ENCODE assay signal across 10 mouse cellular contexts in the genomic region with DNA sequence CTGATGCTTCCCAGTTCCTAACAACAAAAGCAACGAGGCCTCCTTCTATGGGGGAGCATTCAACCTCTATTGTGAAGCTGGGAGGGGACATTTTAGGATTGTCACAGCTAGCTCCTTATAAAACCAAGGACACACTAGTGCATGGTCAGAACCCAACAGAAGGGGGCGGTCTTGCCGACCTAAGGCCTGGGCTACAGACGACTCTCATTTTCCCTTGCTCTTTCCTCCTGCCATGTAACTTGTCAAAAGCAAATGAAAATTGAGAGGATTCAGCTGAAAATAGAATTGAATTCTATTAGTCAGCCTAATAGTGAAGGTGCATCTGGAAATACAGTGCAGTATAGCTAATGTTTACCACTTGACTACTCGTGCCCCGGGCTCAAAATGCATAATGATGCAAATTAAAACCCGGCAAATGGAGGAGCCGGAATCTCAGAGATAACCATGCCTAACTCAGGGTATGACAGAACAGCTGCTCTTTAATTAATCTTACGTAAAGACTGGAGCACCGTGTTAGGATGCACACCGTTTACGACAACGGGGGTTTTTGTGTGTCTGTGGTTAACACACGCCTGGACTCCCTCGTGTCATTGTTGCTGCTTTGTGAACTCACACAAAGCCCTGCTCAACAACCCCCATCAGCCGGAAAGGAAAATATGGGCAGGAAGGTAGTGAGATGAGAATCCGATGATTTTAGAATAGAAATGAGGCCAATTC.
A peak's percentile ranks its signal among the peaks of the same experiment; 100 is the strongest.
DNase-seq lines count a peak whose midpoint lies in the region; ATAC-seq and TF ChIP-seq lines count a peak whose summit lies in the region.
"Had no signal": no experiment of that assay in that cellular context is flagged by ENCODE, and none has a peak within 500 bp of the region (broad histone marks: within the 10 kb centered on the region; RNA-seq: fewer than 3 reads in every experiment).

No protein-coding gene starts in this region.

- peak; percentile 76 for ATAC-seq in neural tube, embryonic 12.5 days (ENCODE audit: low FRiP score, low read depth)
- ATAC-seq: intestine, embryonic 16.5 days had no signal

- no peak overlapping the region for H3K9ac ChIP-seq in neural tube, embryonic 12.5 days
- H3K9ac ChIP-seq: limb, embryonic 15.5 days had no signal

- TF ChIP-seq POLR2A in cortical plate, adult 2 months (IDR thresholded peaks at IDR 0.05; ENCODE audit: extremely low read depth, insufficient read depth, low read length): no peak

- H3K4me1 ChIP-seq in cortical plate, adult 2 months (ENCODE audit: control insufficient read depth, insufficient read depth, low read length): peaks cover 4% of the 10 kb centered on the region; the same call in 1 of the 2 replicates
- peaks cover 43% of the 10 kb centered on the region for H3K4me1 ChIP-seq in hindbrain, embryonic 10.5 days (replicated peaks)
- H3K4me1 ChIP-seq in neural tube, embryonic 12.5 days: peaks cover 7% of the 10 kb centered on the region

- H3K4me2 ChIP-seq in neural tube, embryonic 12.5 days (replicated peaks): peak overlapping the region; percentile 32; the same call in 1 of the 2 replicates
- H3K4me2 ChIP-seq: limb, embryonic 15.5 days had no signal

- 73% methylated on average over 17 of the region's 17 CpGs for WGBS in hindbrain, embryonic 10.5 days
- 43% methylated on average over 17 of the region's 17 CpGs for WGBS in neural tube, embryonic 12.5 days

- H3K27ac ChIP-seq in cortical plate, adult 2 months (ENCODE audit: insufficient read depth, low read length): no peak overlapping the region
- H3K27ac ChIP-seq in hindbrain, embryonic 10.5 days: peak overlapping the region; percentile 56; the same call in 1 of the 2 replicates
- H3K27ac ChIP-seq in neural tube, embryonic 12.5 days: 0 out of 2 replicates have a peak overlapping the region, but pooled peaks have one; percentile 20
- H3K27ac ChIP-seq: limb, embryonic 15.5 days had no signal

- TF ChIP-seq CTCF in cortical plate, adult 2 months (IDR thresholded peaks at IDR 0.05; ENCODE audit: extremely low read depth, insufficient read depth, low read length): peak; percentile 54

- peak; percentile 37 for DNase-seq in layer of hippocampus, adult 11-12 months (ENCODE audit: low spot score)
- DNase-seq in layer of hippocampus, adult 9-11 months: no peak
- peak; percentile 40 for DNase-seq in hindbrain, embryonic 10.5 days (ENCODE audit: low spot score)
- DNase-seq in thymus, postnatal 0 days (ENCODE audit: low spot score): no peak
- DNase-seq in gastrocnemius, postnatal 4 days (ENCODE audit: low spot score in 2 of 2): no peak
- DNase-seq in heart, postnatal 4 days: no peak

- H3K4me3 ChIP-seq in cortical plate, adult 2 months (ENCODE audit: insufficient read depth, low read length): no peak overlapping the region; the same call in 1 of the 2 replicates
- H3K4me3 ChIP-seq in hindbrain, embryonic 10.5 days: no peak overlapping the region
- no peak overlapping the region for H3K4me3 ChIP-seq in neural tube, embryonic 12.5 days
- H3K4me3 ChIP-seq: limb, embryonic 15.5 days had no signal

- no peaks in the 10 kb centered on the region for H3K27me3 ChIP-seq in hindbrain, embryonic 10.5 days (ENCODE audit: insufficient read depth, poor library complexity, severe bottlenecking)
- H3K27me3 ChIP-seq in neural tube, embryonic 12.5 days (replicated peaks): no peaks in the 10 kb centered on the region
- H3K27me3 ChIP-seq: limb, embryonic 15.5 days had no signal

- H3K36me3 ChIP-seq in hindbrain, embryonic 10.5 days: no peaks in the 10 kb centered on the region
- H3K36me3 ChIP-seq in neural tube, embryonic 12.5 days: no peaks in the 10 kb centered on the region
- H3K36me3 ChIP-seq: limb, embryonic 15.5 days had no signal

- no peaks in the 10 kb centered on the region for H3K9me3 ChIP-seq in hindbrain, embryonic 10.5 days
- no peaks in the 10 kb centered on the region for H3K9me3 ChIP-seq in neural tube, embryonic 12.5 days
- H3K9me3 ChIP-seq: limb, embryonic 15.5 days had no signal

Comparison
In these comparisons a context has a peak if more than half of its experiments do, and no peak if none do; other contexts are left out.
1. DNase-seq: peak in layer of hippocampus, adult 11-12 months (single experiment) and hindbrain, embryonic 10.5 days (single experiment); none in layer of hippocampus, adult 9-11 months (single experiment), thymus, postnatal 0 days (single experiment), gastrocnemius, postnatal 4 days (0 of 2) and heart, postnatal 4 days (single experiment).